Mouse (Mus musculus): Measurements from ENCODE around the gene Pdzrn3.

GRCm38 (mm10) chr6:101269335-101270094 is 108.2 kb downstream of the Pdzrn3 start:
- TF ChIP-seq CTCF (IDR thresholded peaks at IDR 0.05; ENCODE audit: borderline replicate concordance, insufficient read depth, low read depth, low read length): no peak
- no peak for TF ChIP-seq POLR2A (IDR thresholded peaks at IDR 0.05; ENCODE audit: borderline replicate concordance, insufficient read depth, low read length)
